Mouse (Mus musculus) sigmoid colon, adult 10 weeks (tissue): Measurements from ENCODE around the gene Klk1b1. TPM values are rescaled to one million over a fixed set of nuclear protein-coding genes. Genes with fewer than 3 reads are reported as not detected.

Experiments
- polyA plus RNA-seq: library from polyadenylated mRNA; stranded (reverse); fragments of 350-450 nt; fragmentation: Illumina TruSeq; extraction: RNeasy Lipid Tissue Mini Kit (QIAGEN cat#74804); gene quantifications from one replicate; pipeline ENCODE4 v1.2.3, GENCODE M21; 2014; ENCODE audit warnings: low read depth, low replicate concordance

The Klk1b1 gene
- not detected for polyA plus RNA-seq

DNA sequence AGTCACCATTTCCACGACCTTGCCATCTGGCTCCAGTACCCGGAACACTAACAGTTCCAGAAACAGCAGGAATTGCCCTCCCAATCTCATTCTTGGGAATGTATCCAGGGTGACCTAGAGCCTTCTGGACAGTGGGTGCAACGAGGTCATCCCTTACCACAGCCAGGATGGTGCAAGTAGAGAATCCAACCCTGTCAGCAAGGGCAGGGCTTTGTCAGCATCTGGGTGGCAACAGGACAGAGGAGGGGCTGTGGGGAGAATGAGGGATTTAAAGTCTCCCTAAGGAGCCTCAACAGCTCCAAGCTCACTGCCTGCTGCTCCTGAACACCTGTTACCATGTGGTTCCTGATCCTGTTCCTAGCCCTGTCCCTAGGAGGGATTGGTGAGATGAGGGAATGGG, at the start of gene Klk1b1:
Gene Klk1b1, plus strand, starts transcription at position 301 of the 400 bp plus-strand sequence.

GRCm38 (mm10) chr7:43933440-43933839, 33.1 kb upstream of the Klk1b1 start, which contains the start of gene Klk15:
Klk15 (plus strand) TSS chr7:43933740.

GRCm38 (mm10) chr7:43950364-43950763, 16.2 kb upstream of the Klk1b1 start, which contains the start of gene Klk1b8:
Klk1b8 (plus strand) TSS chr7:43950664.

GRCm38 (mm10) chr7:43975761-43976160, 9.2 kb downstream of the Klk1b1 start, which contains the start of gene Klk1b9:
Klk1b9 (plus strand) TSS chr7:43976061.

GRCm38 (mm10) chr7:43995577-43995976, 29.0 kb downstream of the Klk1b1 start, which contains the start of gene Klk1b11:
Klk1b11 (plus strand) TSS chr7:43995877.

GRCm38 (mm10) chr7:44011868-44012267, 45.3 kb downstream of the Klk1b1 start, which contains the start of gene Klk1b26:
Klk1b26 (plus strand) TSS chr7:44012168.

Other genes starting within 250 kb of the Klk1b1 start
- not detected for gene Klk12, start 197.9 kb upstream of the Klk1b1 start, polyA plus RNA-seq
- gene Klk11, start 192.1 kb upstream of the Klk1b1 start, polyA plus RNA-seq: not detected
- not detected for gene Klk10, start 185.7 kb upstream of the Klk1b1 start, polyA plus RNA-seq
- not detected for gene Klk9, start 174.9 kb upstream of the Klk1b1 start, polyA plus RNA-seq
- gene Klk8, start 169.2 kb upstream of the Klk1b1 start, polyA plus RNA-seq: not detected
- gene Klk7, start 155.5 kb upstream of the Klk1b1 start, polyA plus RNA-seq: not detected
- not detected for gene Klk6, start 142.3 kb upstream of the Klk1b1 start, polyA plus RNA-seq
- gene Klk5, start 124.8 kb upstream of the Klk1b1 start, polyA plus RNA-seq: not detected
- not detected for gene Klk4, start 85.6 kb upstream of the Klk1b1 start, polyA plus RNA-seq
- not detected for gene Klk15, start 33.0 kb upstream of the Klk1b1 start, polyA plus RNA-seq
- not detected for gene Klk1b8, start 16.1 kb upstream of the Klk1b1 start, polyA plus RNA-seq
- not detected for gene Klk1b9, start 9.3 kb downstream of the Klk1b1 start, polyA plus RNA-seq
- not detected for gene Klk1b11, start 29.1 kb downstream of the Klk1b1 start, polyA plus RNA-seq
- not detected for gene Klk1b26, start 45.4 kb downstream of the Klk1b1 start, polyA plus RNA-seq
- not detected for gene Klk1b27, start 85.5 kb downstream of the Klk1b1 start, polyA plus RNA-seq
- gene Klk1b21, start 135.6 kb downstream of the Klk1b1 start, polyA plus RNA-seq: not detected
- not detected for gene Klk1b22, start 145.9 kb downstream of the Klk1b1 start, polyA plus RNA-seq
- gene Klk1b16, start 170.0 kb downstream of the Klk1b1 start, polyA plus RNA-seq: not detected
- gene Klk1b24, start 221.5 kb downstream of the Klk1b1 start, polyA plus RNA-seq: not detected
- not detected for gene Klk1b3, start 231.4 kb downstream of the Klk1b1 start, polyA plus RNA-seq
- gene Klk1b4, start 240.7 kb downstream of the Klk1b1 start, polyA plus RNA-seq: not detected
- not detected for gene Klk1b5, start 249.2 kb downstream of the Klk1b1 start, polyA plus RNA-seq